Mouse (Mus musculus) liver, adult 2 months (tissue): ENCODE results near the gene Pax3. TPM values are rescaled to one million over a fixed set of nuclear protein-coding genes. Genes with fewer than 3 reads are reported as not detected.

Experiments used
- DNase-seq: peaks from one replicate; pipeline ENCODE4 v3.0.0-alpha.2; 2011; ENCODE audit warnings: low read depth, low spot score; ENCODE audit errors: extremely low read depth
- H3K27ac ChIP-seq: fragments of 200-500 bp; replicated peaks from 2 replicates; pipeline ENCODE4 v1.5.1; 2012; ENCODE audit warnings: low read depth, mild to moderate bottlenecking, control low read depth, inconsistent platforms, low read length; ENCODE audit not compliant: insufficient read depth
- H3K27me3 ChIP-seq: fragments of 200-500 bp; 2 replicates; pipeline ENCODE4 v1.6.1; 2012; ENCODE audit warnings: mild to moderate bottlenecking, moderate library complexity, low read length, inconsistent platforms; ENCODE audit not compliant: control insufficient read depth, insufficient read depth
- H3K36me3 ChIP-seq: fragments of 200-500 bp; 2 replicates; pipeline ENCODE4 v1.6.1; 2012; ENCODE audit warnings: low read length, inconsistent platforms; ENCODE audit not compliant: control insufficient read depth, insufficient read depth
- H3K4me1 ChIP-seq: fragments of 200-500 bp; 2 replicates; pipeline ENCODE4 v1.6.1; 2011; ENCODE audit warnings: low read length; ENCODE audit not compliant: control insufficient read depth, insufficient read depth
- H3K4me3 ChIP-seq: fragments of 200-500 bp; 2 replicates; pipeline ENCODE4 v1.5.1; 2011; ENCODE audit warnings: low read depth, mild to moderate bottlenecking, control low read depth, low read length, moderate library complexity; ENCODE audit not compliant: insufficient read depth
- H3K79me2 ChIP-seq: fragments of 200-500 bp; 2 replicates; pipeline ENCODE4 v1.6.1; 2012; ENCODE audit warnings: inconsistent platforms, mild to moderate bottlenecking, low read length, moderate library complexity; ENCODE audit not compliant: control insufficient read depth, insufficient read depth
- H3K9ac ChIP-seq: fragments of 200-500 bp; 2 replicates; pipeline ENCODE4 v1.6.1; 2012; ENCODE audit warnings: low read depth, mild to moderate bottlenecking, control low read depth, inconsistent platforms, low read length
- CTCF ChIP-seq: fragments of 200-500 bp; IDR thresholded peaks from 2 replicates; pipeline ENCODE4 v1.5.1; 2011; ENCODE audit warnings: low read depth, low read length, control low read depth
- POLR2A ChIP-seq: fragments of 200-500 bp; IDR thresholded peaks from 2 replicates; pipeline ENCODE4 v1.6.1; 2011; ENCODE audit warnings: low read length, control low read depth; ENCODE audit not compliant: insufficient read depth; ENCODE audit errors: extremely low read depth
- WGBS: fragments of 180-500 bp; shearing (Covaris S2); methylation state at CpG from one replicate; pipeline ENCODE4 v1.1.7; 2018; 5-methylcytosine and 5-hydroxymethylcytosine counted together
- polyA plus RNA-seq: library from polyadenylated mRNA; depleted of rRNA; stranded (reverse); fragments of >200 nt; gene quantifications from 2 replicates; pipeline ENCODE4 v1.2.3, GENCODE M21; 2012
- total RNA-seq: library from RNA; depleted of rRNA; stranded (reverse); fragments of >200 nt; gene quantifications from 2 replicates; pipeline ENCODE4 v1.2.3, GENCODE M21; 2014

Pax3 gene
- total and polyA plus RNA-seq, 2 experiments: not detected

- Histone ChIP-seq H3K27me3 (peaks cover 24% of the 10 kb centered on the region), H3K9ac (no peak overlapping the region)
These were observed 13.6 kb upstream of the Pax3 start for GRCm38 (mm10) chr1:78210568-78210967.

GRCm38 (mm10) chr1:78208281-78208814, 11.4 kb upstream of the Pax3 start:
- DNase-seq: no peak
- peaks cover 23% of the 10 kb centered on the region; the same call in 1 of the 2 replicates for H3K27me3 ChIP-seq
- no peaks in the 10 kb centered on the region for H3K79me2 ChIP-seq
- no peak overlapping the region for H3K9ac ChIP-seq
- no peaks in the 10 kb centered on the region for H3K36me3 ChIP-seq
- no peak overlapping the region for H3K4me3 ChIP-seq
- WGBS: 4% methylated on average over 9 of the region's 9 CpGs
- no peak for TF ChIP-seq POLR2A
- H3K4me1 ChIP-seq: no peaks in the 10 kb centered on the region; the same call in 1 of the 2 replicates
- no peak overlapping the region for H3K27ac ChIP-seq

More at GRCm38 (mm10) chr1:78210568-78210967, 13.6 kb upstream of the Pax3 start:
- Histone ChIP-seq H3K4me3 (no peak overlapping the region), H3K36me3 (no peaks in the 10 kb centered on the region), H3K27ac (no peak overlapping the region), H3K4me1 (no peaks in the 10 kb centered on the region), H3K79me2 (no peaks in the 10 kb centered on the region)
- no peak for DNase-seq
- TF ChIP-seq POLR2A (no peak), CTCF (no peak)
- WGBS: 3% methylated on average over 15 of the region's 15 CpGs

GRCm38 (mm10) chr1:78204341-78204740, 7.4 kb upstream of the Pax3 start:
- Histone ChIP-seq H3K79me2 (no peaks in the 10 kb centered on the region), H3K36me3 (no peaks in the 10 kb centered on the region), H3K4me3 (no peak overlapping the region), H3K4me1 (no peaks in the 10 kb centered on the region; the same call in 1 of the 2 replicates), H3K9ac (no peak overlapping the region), H3K27me3 (peaks cover 38% of the 10 kb centered on the region), H3K27ac (no peak overlapping the region)
- 17% methylated on average over 4 of the region's 4 CpGs for WGBS
- TF ChIP-seq POLR2A (no peak), CTCF (no peak)
- no peak for DNase-seq

- H3K4me3 ChIP-seq: peak overlapping the region; percentile 42
- 2% methylated on average over 33 of the region's 33 CpGs for WGBS
- no peaks in the 10 kb centered on the region for H3K79me2 ChIP-seq
- no peaks in the 10 kb centered on the region; the same call in 1 of the 2 replicates for H3K4me1 ChIP-seq
- H3K36me3 ChIP-seq: no peaks in the 10 kb centered on the region
- no peak for TF ChIP-seq CTCF
- no peak for TF ChIP-seq POLR2A
- peaks cover 35% of the 10 kb centered on the region for H3K27me3 ChIP-seq
- no peak overlapping the region for H3K27ac ChIP-seq
- peak; percentile 7 for DNase-seq
- H3K9ac ChIP-seq: no peak overlapping the region
These were observed 6.8 kb upstream of the Pax3 start for GRCm38 (mm10) chr1:78203622-78204211.

- Histone ChIP-seq H3K79me2 (no peaks in the 10 kb centered on the region), H3K36me3 (no peaks in the 10 kb centered on the region), H3K4me1 (no peaks in the 10 kb centered on the region; the same call in 1 of the 2 replicates), H3K4me3 (no peak overlapping the region), H3K9ac (no peak overlapping the region), H3K27me3 (peaks cover 31% of the 10 kb centered on the region), H3K27ac (no peak overlapping the region)
- no peak for TF ChIP-seq POLR2A
- TF ChIP-seq CTCF: no peak
- no peak for DNase-seq
- WGBS: 3% methylated on average over 14 of the region's 14 CpGs
These were observed 6.2 kb upstream of the Pax3 start for GRCm38 (mm10) chr1:78203086-78203614.

GRCm38 (mm10) chr1:78202466-78203085, 5.6 kb upstream of the Pax3 start:
- no peak for DNase-seq
- H3K27me3 ChIP-seq: peaks cover 29% of the 10 kb centered on the region
- TF ChIP-seq POLR2A: no peak
- no peak for TF ChIP-seq CTCF
- WGBS: 4% methylated on average over 23 of the region's 23 CpGs
- H3K79me2 ChIP-seq: no peaks in the 10 kb centered on the region
- H3K36me3 ChIP-seq: no peaks in the 10 kb centered on the region
- H3K9ac ChIP-seq: no peak overlapping the region
- H3K4me3 ChIP-seq: no peak overlapping the region
- H3K4me1 ChIP-seq: no peaks in the 10 kb centered on the region; the same call in 1 of the 2 replicates
- H3K27ac ChIP-seq: no peak overlapping the region
